Mouse (Mus musculus) embryonic fibroblast, embryonic 13.5 days (primary cell): ENCODE results near the gene Cemip2. TPM values are rescaled to one million over a fixed set of nuclear protein-coding genes. Genes with fewer than 3 reads are reported as not detected.

ENCODE experiments used
- H3K27ac ChIP-seq: 2 replicates; pipeline ENCODE4 v1.5.1; 2012; ENCODE audit warnings: low read length, control low read depth, inconsistent platforms; ENCODE audit not compliant: insufficient read depth
- H3K4me1 ChIP-seq: 2 replicates; pipeline ENCODE4 v1.6.1; 2011; ENCODE audit warnings: low read length; ENCODE audit not compliant: control insufficient read depth, insufficient read depth
- H3K4me3 ChIP-seq: 2 replicates; pipeline ENCODE4 v1.5.1; 2011; ENCODE audit warnings: mild to moderate bottlenecking, control low read depth, low read length; ENCODE audit not compliant: insufficient read depth
- CTCF ChIP-seq: IDR thresholded peaks from 2 replicates; pipeline ENCODE4 v1.5.1; 2011; ENCODE audit warnings: mild to moderate bottlenecking, control low read depth, low read length, moderate library complexity, borderline replicate concordance; ENCODE audit not compliant: insufficient read depth
- POLR2A ChIP-seq: IDR thresholded peaks from 2 replicates; pipeline ENCODE4 v1.6.1; 2011; ENCODE audit warnings: low read depth, mild to moderate bottlenecking, control low read depth, low read length, moderate library complexity
- polyA plus RNA-seq: library from polyadenylated mRNA; stranded (reverse); fragments of >200 nt; gene quantifications from 2 replicates; pipeline ENCODE4 v1.2.4, GENCODE M21; 2011; ENCODE audit warnings: low read depth; ENCODE audit not compliant: missing spikeins, insufficient read length

The Cemip2 gene
- polyA plus RNA-seq, 1 experiment: 24.0 TPM

DNA sequence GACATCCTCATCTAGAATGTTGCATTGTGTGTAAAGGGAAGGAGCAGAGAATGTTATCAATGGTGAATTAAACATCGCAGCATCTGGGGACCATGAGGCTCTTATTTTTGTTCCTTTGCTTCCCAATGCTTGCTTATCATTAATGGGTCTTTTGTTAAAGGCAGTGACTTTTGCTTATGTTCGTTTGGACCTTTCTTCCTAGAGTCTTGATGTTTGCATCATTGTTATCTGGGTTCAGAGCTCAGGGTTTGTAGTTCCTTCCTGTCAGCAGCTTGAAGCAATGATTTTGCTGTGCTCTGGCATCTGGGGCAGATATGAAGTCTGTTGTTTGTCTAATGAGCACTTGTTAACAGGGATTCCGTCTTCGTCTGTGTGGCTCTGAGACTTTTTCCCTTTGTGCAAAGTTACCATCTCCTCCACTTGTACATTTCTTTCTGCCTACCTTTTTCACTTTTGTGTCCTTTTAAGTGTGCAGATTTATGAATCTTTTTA is 108.1 kb downstream of the Cemip2 start:
- H3K4me3 ChIP-seq: no peak overlapping the region
- H3K4me1 ChIP-seq: peaks cover 8% of the 10 kb centered on the region
- no peak for TF ChIP-seq CTCF
- TF ChIP-seq POLR2A: no peak
- no peak overlapping the region for H3K27ac ChIP-seq

DNA sequence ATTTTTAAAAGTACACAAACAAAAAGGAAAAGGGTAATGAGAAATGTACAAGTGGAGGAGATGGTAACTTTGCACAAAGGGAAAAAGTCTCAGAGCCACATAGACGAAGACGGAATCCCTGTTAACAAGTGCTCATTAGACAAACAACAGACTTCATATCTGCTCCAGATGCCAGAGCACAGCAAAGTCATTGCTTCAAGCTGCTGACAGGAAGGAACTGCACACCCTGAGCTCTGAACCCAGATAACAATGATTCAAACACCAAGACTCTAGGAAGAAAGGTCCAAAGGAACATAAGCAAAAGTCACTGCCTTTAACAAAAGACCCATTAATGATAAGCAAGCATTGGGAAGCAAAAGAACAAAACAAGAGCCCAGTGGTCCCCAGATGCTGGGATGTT is 112.6 kb downstream of the Cemip2 start:
- TF ChIP-seq POLR2A: no peak
- TF ChIP-seq CTCF: no peak
- no peak overlapping the region for H3K4me3 ChIP-seq
- no peaks in the 10 kb centered on the region for H3K4me1 ChIP-seq
- H3K27ac ChIP-seq: no peak overlapping the region

- TF ChIP-seq POLR2A (no peak), CTCF (no peak)
- Histone ChIP-seq H3K4me1 (peaks cover 14% of the 10 kb centered on the region), H3K27ac (no peak overlapping the region), H3K4me3 (no peak overlapping the region)
These were observed 116.7 kb downstream of the Cemip2 start for GRCm38 (mm10) chr19:21894792-21895191.

GRCm38 (mm10) chr19:21895540-21895939 is 117.4 kb downstream of the Cemip2 start:
- no peak overlapping the region for H3K27ac ChIP-seq
- no peak for TF ChIP-seq CTCF
- TF ChIP-seq POLR2A: no peak
- H3K4me1 ChIP-seq: peaks cover 14% of the 10 kb centered on the region
- H3K4me3 ChIP-seq: no peak overlapping the region

DNA sequence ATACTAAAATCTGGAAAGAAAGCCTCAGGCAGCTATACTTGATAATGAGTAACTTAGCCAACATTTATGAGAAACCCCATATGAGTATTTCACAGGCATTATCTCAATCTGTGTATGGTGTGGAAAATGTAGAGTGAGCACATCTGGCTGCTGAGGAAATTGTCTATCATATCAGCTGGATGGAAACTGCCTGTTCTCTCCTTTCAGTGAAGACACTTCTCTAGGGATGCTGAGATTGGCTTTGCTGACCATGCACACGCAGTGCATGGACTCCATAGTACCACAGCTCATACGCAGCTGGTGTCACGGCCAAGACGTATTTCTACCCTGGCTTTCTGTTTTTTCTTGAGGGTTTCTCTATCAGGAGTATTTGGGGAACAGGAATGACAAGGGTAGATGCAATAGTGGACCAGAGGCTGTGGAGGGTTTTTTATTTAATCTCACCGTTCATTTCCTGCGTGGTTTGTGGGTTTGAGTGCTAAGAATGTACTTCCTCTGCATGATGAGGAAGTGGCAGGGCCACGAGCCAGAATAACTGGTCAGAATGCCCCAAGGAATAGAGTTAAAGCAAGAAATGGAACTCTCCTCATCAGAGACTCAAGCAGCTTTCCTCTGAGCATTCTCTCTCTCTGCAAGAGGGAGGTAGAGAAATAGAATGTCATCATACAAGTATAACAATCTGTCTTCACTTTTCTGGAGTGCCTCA is 119.1 kb downstream of the Cemip2 start:
- no peak overlapping the region for H3K27ac ChIP-seq
- TF ChIP-seq CTCF (no peak), POLR2A (no peak)

DNA sequence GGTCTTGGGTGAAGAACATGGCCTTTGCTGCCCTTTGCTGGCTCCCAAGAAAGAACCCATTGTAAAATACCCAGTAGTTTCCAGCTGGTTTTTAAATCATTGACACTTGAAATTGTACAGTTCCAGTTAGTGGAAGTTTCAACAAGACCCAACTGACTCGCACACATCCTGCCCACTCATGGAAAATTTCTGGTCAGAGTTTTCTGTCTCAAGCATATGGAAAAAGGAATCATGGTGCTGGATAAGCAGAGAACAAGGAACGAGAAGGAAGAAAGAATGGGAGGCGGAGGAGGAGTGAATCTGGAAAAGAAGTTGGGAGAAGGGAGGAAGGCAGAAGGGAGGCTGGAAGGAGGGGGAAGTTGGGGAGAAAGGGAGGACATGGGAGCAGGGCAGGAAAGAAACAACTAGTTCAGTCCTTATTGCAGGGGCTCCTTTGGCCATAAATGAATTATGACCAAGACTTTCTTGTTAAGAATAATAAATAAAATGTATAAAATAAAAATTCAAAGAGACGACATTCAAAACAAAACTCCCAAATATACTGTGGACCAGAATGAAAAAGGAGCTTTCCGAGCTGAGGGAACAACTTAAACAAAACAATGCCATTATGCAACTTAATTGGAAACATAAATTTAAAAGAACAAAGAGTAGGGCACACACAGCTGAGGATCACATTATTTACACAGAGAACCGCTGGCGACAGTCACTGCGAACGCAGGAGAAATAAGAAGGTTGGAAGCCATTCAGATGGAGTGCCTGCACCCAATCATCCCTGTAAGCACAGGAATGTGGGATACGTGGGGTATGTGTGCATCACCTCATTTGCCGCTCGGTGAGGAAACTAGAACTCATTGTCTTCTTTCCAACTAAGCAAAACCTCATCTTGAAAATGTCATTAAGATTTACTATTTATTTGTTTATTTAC is 120.1 kb downstream of the Cemip2 start:
- 0 out of 2 replicates have a peak overlapping the region, but pooled peaks have one; percentile 25 for H3K27ac ChIP-seq
- no peak overlapping the region for H3K4me3 ChIP-seq
- H3K4me1 ChIP-seq: peaks cover 14% of the 10 kb centered on the region
- TF ChIP-seq POLR2A: no peak

More for the DNA sequence above, 119.1 kb downstream of the Cemip2 start:
- peaks cover 14% of the 10 kb centered on the region for H3K4me1 ChIP-seq
- H3K4me3 ChIP-seq: no peak overlapping the region

Other genes starting within 250 kb of the Cemip2 start
- 28.4 and 38.7 TPM in 2 replicates for gene 1110059E24Rik, start 125.4 kb upstream of the Cemip2 start, polyA plus RNA-seq
- gene Abhd17b, start 125.2 kb upstream of the Cemip2 start, polyA plus RNA-seq: 23.2 and 25.6 TPM in 2 replicates